Mouse (Mus musculus): Measurements from ENCODE around the gene Rock2. TPM values are rescaled to one million over a fixed set of nuclear protein-coding genes. Genes with fewer than 3 reads are reported as not detected.
"Not testable (repeated sequence)": the region's sequence is repeated elsewhere in the genome, so short reads cannot be mapped to it uniquely, and the experiment has no call there.

Gene Rock2
- total RNA-seq, 2 experiments from 2014 or later = 55.8 to 57.9 TPM

DNA sequence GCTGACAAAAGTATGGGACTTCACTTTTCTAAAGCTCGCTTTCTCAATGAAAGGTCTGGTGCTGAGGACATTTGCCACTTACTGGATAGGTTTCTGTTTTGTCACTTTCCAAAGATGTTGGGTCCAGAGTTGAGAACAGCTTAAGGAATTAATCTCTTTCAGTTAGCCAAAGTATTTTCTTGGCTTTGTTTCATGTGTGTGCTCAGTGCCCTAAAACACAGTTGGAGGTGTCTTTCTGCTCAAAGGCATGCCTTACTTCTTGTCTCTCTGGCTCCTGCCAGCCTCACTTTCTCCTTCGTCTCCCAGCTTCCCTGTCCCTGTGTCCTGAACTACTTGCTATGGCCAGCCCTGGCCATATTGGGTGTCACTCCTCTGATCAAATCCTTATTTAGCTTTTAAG, 96.7 kb downstream of the Rock2 start:
- no peak for ATAC-seq (replicated peaks; ENCODE audit: low FRiP score, poor library complexity, severe bottlenecking)

DNA sequence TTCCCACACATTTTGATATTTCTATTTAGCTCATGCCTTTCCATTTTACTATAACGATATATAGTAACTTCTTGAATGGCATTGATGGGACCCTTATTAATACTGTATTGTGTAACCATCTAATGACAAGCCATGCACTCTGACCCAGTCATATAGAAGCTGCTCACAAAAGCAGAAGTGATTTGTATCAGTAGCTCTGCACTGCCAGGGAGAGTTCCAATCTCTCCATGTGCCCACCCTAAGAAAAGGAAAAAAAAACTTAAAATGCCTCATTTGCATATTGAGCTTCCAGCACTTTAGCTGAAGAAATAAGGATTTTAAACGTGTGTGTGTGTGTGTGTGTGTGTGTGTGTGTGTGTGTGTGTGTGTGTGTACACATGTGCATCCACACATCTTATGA, 97.7 kb downstream of the Rock2 start:
- ATAC-seq (replicated peaks; ENCODE audit: low FRiP score, poor library complexity, severe bottlenecking) = no peak

GRCm38 (mm10) chr12:16994291-16994690, 99.6 kb downstream of the Rock2 start:
- ATAC-seq (replicated peaks; ENCODE audit: low FRiP score, poor library complexity, severe bottlenecking) = no peak

- ATAC-seq (replicated peaks; ENCODE audit: low FRiP score, poor library complexity, severe bottlenecking) = no peak
Observed at GRCm38 (mm10) chr12:16996281-16996680, 101.6 kb downstream of the Rock2 start.

DNA sequence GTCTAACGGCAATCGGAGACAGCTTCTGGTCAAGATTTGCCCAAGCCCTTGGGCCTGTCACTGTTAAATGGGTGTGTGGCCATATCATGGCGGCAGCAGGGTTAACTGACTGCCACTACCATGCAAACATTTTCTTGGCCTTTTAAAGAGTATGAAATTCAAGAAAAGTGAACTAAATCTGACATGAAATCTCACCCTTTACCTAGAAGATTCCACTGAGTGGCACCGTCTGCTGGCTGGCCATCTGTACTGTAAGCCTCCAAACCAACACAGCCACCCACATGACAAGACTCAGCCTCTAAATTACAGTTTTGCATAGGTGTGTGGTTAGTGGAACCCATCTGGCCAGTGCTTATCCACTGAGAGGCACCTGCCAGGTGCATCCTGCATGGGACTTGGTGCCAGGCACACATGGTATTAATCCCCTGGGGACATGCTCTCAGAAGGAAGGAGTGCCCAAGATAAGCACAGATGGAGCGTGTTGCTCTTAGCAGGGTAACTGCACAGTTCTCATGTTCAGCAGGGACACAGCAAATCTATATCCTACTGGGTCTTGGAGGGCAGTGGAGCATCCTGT, 102.3 kb downstream of the Rock2 start:
- ATAC-seq (replicated peaks; ENCODE audit: low FRiP score, poor library complexity, severe bottlenecking) = no peak

DNA sequence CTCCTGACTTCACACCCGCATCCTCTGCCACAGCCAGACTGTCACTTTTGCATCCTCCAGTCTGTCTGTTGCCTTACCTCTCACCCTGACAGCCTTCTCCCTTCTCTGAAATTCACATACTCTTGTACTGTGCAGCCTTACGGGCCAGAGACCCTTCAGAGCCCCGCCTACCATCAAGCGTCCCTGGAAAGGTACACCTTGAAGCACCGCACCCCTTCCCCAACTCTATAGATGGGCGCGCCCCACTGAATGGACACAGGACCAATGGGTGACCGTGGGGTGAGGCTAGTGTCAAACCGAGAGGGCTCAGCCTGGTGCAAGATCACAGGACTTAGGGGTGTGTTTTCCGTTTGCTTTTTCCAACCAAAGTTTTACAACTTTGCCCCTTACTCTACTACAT, 104.5 kb downstream of the Rock2 start:
- no peak for ATAC-seq (replicated peaks; ENCODE audit: low FRiP score, poor library complexity, severe bottlenecking)

DNA sequence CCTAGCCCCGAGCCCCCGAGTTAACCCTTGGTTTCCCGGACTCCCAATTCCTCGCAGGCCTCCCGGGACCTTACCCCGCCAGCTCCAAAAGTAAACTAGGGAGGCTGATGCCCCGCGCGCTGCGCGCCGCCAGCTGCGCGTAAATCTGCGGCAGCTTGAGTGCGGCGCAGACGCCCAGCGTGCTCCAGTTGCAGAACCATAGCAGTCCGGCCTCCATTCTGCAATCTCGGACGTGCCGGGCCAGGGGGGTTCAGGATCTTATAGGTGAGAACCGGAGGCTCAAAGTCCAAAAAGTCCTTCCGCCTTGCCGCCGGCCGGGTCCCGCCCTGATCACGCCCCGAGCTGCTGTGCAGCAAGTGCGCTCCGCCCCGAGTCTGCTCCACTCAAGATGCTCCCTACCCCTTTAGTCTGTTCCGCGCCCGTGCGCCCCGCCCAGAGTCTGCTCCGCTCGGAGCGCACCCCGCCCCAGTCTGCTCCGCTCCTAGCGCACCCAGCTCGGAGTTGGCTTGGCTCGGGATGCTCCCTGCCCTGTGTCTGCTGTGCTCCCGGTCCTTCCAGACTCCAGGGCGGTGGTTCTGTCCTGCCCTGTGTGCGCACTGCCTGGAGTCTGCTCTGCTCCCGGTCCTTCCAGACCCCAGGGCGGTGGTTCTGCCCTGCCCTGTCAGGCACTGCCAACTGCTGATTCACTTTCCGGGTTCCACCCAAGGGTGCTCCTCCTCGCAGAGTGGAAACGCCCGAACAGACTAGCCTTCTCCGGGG, 105.2 kb downstream of the Rock2 start, which contains the start of gene Pqlc3:
Pqlc3 (minus strand) TSS at position 670 of the 759 bp plus-strand sequence.
- ATAC-seq (replicated peaks; ENCODE audit: low FRiP score, poor library complexity, severe bottlenecking) = peak; percentile 92

GRCm38 (mm10) chr12:17000628-17001027, 105.9 kb downstream of the Rock2 start:
- ATAC-seq (replicated peaks; ENCODE audit: low FRiP score, poor library complexity, severe bottlenecking) = no peak

- ATAC-seq (replicated peaks; ENCODE audit: low FRiP score, poor library complexity, severe bottlenecking) = no peak
Observed at GRCm38 (mm10) chr12:17001211-17001610, 106.5 kb downstream of the Rock2 start.

DNA sequence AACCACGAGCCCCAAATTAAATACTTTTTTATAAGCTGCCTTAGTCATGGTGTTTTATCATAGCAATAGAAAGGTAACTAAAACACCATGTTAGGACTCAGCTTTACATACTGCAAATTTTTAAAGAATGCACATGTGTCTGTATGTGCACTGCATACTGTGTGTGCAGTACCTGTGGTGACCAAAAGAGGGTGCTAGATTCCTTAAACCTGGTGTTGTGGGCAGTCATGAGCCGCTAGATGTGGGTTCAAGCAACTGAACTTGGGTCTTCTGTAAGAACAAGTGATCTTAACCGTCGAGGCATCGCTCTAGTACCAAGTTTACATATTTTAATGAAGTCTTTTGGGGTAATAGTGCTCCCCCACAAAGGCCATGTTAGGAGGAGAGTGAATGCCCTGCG, 114.8 kb downstream of the Rock2 start:
- no peak for ATAC-seq (replicated peaks; ENCODE audit: low FRiP score, poor library complexity, severe bottlenecking)

- ATAC-seq (replicated peaks; ENCODE audit: low FRiP score, poor library complexity, severe bottlenecking) = peak; percentile 87
Observed at GRCm38 (mm10) chr12:17011100-17011870, 116.6 kb downstream of the Rock2 start, which contains the start of gene 2410004P03Rik. Gene 2410004P03Rik (minus strand): TSS chr12:17011727.

DNA sequence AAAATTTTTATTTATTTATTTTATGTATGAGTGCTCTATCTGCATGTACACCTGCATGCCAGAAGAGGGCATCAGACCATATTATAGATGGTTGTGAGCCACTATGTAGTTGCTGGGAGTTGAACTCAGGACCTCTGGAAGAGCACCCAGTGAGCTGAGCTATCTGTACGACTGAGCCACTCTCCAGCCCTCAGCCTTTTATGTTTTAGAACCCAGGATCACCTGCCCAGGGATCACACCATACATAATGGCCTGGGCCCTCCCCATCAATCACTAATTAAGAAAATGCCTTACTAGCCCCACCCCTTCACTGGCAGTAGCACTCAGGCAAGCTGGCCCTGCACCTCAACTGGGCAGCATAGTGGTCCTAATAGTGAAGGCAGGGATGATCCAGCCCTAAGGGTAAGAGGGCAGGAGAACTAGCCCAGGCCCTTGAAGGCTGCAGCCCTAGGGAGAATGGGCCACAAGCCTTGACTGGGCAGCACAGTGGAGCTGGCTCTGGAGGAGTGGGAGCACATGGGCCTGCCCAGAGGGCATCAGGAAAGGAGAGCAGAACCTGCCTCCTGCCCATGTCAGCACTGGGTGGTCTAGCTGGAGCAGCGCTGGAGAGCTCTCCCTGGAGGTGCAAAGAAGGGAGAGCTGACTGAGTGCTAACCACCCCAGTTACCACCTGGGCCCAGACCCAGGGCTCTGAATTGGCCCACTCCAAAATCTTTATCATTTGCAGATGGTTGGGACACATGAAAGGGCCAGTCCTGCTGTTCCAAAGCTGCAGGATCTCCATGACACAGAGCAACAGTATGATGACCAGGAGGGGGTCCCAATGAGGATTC, 117.6 kb downstream of the Rock2 start:
- no peak for ATAC-seq (replicated peaks; ENCODE audit: low FRiP score, poor library complexity, severe bottlenecking)

GRCm38 (mm10) chr12:17015711-17016110, 121.0 kb downstream of the Rock2 start:
- no peak for ATAC-seq (replicated peaks; ENCODE audit: low FRiP score, poor library complexity, severe bottlenecking)

DNA sequence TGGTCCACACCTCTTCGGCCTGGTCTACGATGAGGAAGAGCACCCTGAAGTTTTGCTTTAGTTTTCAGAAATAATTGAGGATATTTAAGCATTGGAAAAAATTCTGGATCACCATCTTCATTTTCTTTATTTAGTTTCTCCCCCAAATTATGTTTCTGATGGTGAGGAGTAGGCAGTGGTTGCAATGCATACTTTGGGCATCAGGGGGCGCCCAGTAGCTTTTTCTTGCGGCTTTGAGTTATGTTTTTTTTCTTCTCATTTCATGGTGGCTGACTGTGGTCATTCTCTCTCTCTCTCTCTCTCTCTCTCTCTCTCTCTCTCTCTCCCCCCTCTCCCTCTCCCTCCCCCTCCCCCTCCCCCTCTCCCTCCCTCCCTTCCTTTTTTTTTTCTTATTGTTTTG, 123.8 kb downstream of the Rock2 start:
- no peak for ATAC-seq (replicated peaks; ENCODE audit: low FRiP score, poor library complexity, severe bottlenecking)

GRCm38 (mm10) chr12:17021125-17021524, 126.4 kb downstream of the Rock2 start:
- ATAC-seq (replicated peaks; ENCODE audit: low FRiP score, poor library complexity, severe bottlenecking) = not testable (repeated sequence)

DNA sequence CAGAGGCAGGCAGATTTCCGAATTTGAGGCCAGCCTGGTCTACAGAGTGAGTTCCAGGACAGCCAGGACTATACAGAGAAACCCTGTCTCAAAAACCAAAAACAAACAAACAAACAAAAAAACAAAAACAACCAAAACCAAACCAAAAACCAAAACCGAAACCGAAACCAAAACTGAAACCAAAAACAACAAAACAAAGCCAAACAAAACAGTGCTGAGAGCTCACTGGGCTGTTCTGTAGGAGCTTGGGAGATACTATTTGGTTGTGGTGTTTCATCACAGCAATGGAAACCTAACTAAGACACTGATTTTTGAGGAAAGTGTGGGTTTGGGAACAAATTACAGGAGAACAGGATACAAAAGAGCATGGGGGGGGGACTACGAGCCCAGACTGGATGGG, 127.5 kb downstream of the Rock2 start:
- no peak for ATAC-seq (replicated peaks; ENCODE audit: low FRiP score, poor library complexity, severe bottlenecking)

DNA sequence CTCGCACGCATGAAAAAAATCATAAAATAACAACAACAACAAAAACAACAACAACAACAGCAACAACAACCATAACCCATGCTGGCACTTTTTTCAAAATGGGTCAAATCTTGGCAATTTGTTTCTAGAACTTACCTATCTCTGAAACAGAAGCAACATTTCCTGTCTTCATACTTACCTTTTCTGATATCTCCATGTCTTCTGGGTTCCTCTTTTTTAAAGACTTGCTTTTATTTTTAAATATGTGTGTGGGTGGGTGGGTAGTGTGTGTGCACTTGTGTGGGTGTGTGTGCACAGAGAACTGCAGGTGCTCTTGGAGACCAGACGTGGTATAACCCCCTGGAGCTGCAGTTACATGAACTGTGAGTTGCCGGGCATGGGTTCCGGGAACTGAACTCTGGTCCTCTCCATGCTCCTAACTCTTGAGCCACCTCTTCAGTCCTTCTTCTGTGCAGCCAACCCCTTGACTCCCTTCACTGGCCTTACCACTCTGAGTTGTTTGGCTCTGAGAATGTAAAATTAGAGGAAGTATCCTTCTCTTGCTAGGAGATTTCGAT, 129.9 kb downstream of the Rock2 start:
- ATAC-seq (replicated peaks; ENCODE audit: low FRiP score, poor library complexity, severe bottlenecking) = no peak

GRCm38 (mm10) chr12:17032694-17033463, 138.2 kb downstream of the Rock2 start:
- no peak for ATAC-seq (replicated peaks; ENCODE audit: low FRiP score, poor library complexity, severe bottlenecking)

- no peak for ATAC-seq (replicated peaks; ENCODE audit: low FRiP score, poor library complexity, severe bottlenecking)
Observed at GRCm38 (mm10) chr12:17033464-17033841, 138.8 kb downstream of the Rock2 start.
